Mouse (Mus musculus): Measurements from ENCODE around the gene Ifi203. TPM values are rescaled to one million over a fixed set of nuclear protein-coding genes. Genes with fewer than 3 reads are reported as not detected.
"Not testable (repeated sequence)": the region's sequence is repeated elsewhere in the genome, so short reads cannot be mapped to it uniquely, and the experiment has no call there.

Ifi203 gene
- polyA plus RNA-seq, 1 experiment from 2014 or later = 3.7 TPM

- 74% methylated on average over 2 of the region's 2 CpGs for WGBS
- Histone ChIP-seq H3K4me2 (replicated peaks; ENCODE audit: low read depth) (no peak overlapping the region), H3K4me1 (replicated peaks; ENCODE audit: control insufficient read depth, insufficient read depth, low read length) (no peaks in the 10 kb centered on the region), H3K9me3 (ENCODE audit: control insufficient read depth) (no peaks in the 10 kb centered on the region), H3K4me3 (ENCODE audit: low read depth, low read length) (no peak overlapping the region), H3K27me3 (replicated peaks; ENCODE audit: control insufficient read depth, insufficient read depth, low read length) (peaks cover 5% of the 10 kb centered on the region; the same call in 1 of the 2 replicates), H3K27ac (ENCODE audit: low read depth, low read length) (no peak overlapping the region), H3K9ac (ENCODE audit: low read depth, low read length) (no peak overlapping the region), H3K36me3 (ENCODE audit: control insufficient read depth, insufficient read depth) (no peaks in the 10 kb centered on the region)
- TF ChIP-seq CTCF (IDR thresholded peaks at IDR 0.05; ENCODE audit: low read depth) = no peak
- no peak for ATAC-seq
Measured at GRCm38 (mm10) chr1:173955071-173955796, 12.8 kb upstream of the Ifi203 start.

- Histone ChIP-seq H3K9me3 (ENCODE audit: control insufficient read depth) (no peaks in the 10 kb centered on the region), H3K27me3 (replicated peaks; ENCODE audit: control insufficient read depth, insufficient read depth, low read length) (peaks cover 5% of the 10 kb centered on the region; the same call in 1 of the 2 replicates), H3K27ac (ENCODE audit: low read depth, low read length) (no peak overlapping the region), H3K9ac (ENCODE audit: low read depth, low read length) (no peak overlapping the region), H3K36me3 (ENCODE audit: control insufficient read depth, insufficient read depth) (no peaks in the 10 kb centered on the region), H3K4me1 (replicated peaks; ENCODE audit: control insufficient read depth, insufficient read depth, low read length) (no peaks in the 10 kb centered on the region), H3K4me2 (replicated peaks; ENCODE audit: low read depth) (no peak overlapping the region), H3K4me3 (ENCODE audit: low read depth, low read length) (no peak overlapping the region)
- WGBS = 39% methylated on average over 1 of the region's 1 CpGs
- no peak for ATAC-seq
- TF ChIP-seq CTCF (IDR thresholded peaks at IDR 0.05; ENCODE audit: low read depth) = no peak
Measured at GRCm38 (mm10) chr1:173953563-173953962, 11.1 kb upstream of the Ifi203 start.

GRCm38 (mm10) chr1:173949044-173949443 is 6.6 kb upstream of the Ifi203 start:
- H3K9ac ChIP-seq (ENCODE audit: low read depth, low read length); H3K27me3 ChIP-seq (replicated peaks; ENCODE audit: control insufficient read depth, insufficient read depth, low read length); H3K4me2 ChIP-seq (replicated peaks; ENCODE audit: low read depth); H3K4me1 ChIP-seq (replicated peaks; ENCODE audit: control insufficient read depth, insufficient read depth, low read length); H3K36me3 ChIP-seq (ENCODE audit: control insufficient read depth, insufficient read depth); H3K9me3 ChIP-seq (ENCODE audit: control insufficient read depth); ATAC-seq; H3K27ac ChIP-seq (ENCODE audit: low read depth, low read length); H3K4me3 ChIP-seq (ENCODE audit: low read depth, low read length): not testable (repeated sequence)
- 74% methylated on average over 2 of the region's 2 CpGs for WGBS

- not testable (repeated sequence) for H3K4me2 ChIP-seq (replicated peaks; ENCODE audit: low read depth); H3K9ac ChIP-seq (ENCODE audit: low read depth, low read length); H3K4me3 ChIP-seq (ENCODE audit: low read depth, low read length); H3K27ac ChIP-seq (ENCODE audit: low read depth, low read length); H3K9me3 ChIP-seq (ENCODE audit: control insufficient read depth); ATAC-seq; H3K4me1 ChIP-seq (replicated peaks; ENCODE audit: control insufficient read depth, insufficient read depth, low read length); H3K36me3 ChIP-seq (ENCODE audit: control insufficient read depth, insufficient read depth); H3K27me3 ChIP-seq (replicated peaks; ENCODE audit: control insufficient read depth, insufficient read depth, low read length)
Measured at GRCm38 (mm10) chr1:173942780-173943066, 251 bp upstream of the Ifi203 start.

GRCm38 (mm10) chr1:173941522-173941921 is 950 bp downstream of the Ifi203 start:
- not testable (repeated sequence) for H3K9ac ChIP-seq (ENCODE audit: low read depth, low read length); H3K36me3 ChIP-seq (ENCODE audit: control insufficient read depth, insufficient read depth); H3K4me3 ChIP-seq (ENCODE audit: low read depth, low read length); H3K27ac ChIP-seq (ENCODE audit: low read depth, low read length); H3K4me1 ChIP-seq (replicated peaks; ENCODE audit: control insufficient read depth, insufficient read depth, low read length); H3K27me3 ChIP-seq (replicated peaks; ENCODE audit: control insufficient read depth, insufficient read depth, low read length); ATAC-seq; H3K4me2 ChIP-seq (replicated peaks; ENCODE audit: low read depth); H3K9me3 ChIP-seq (ENCODE audit: control insufficient read depth)
- WGBS = 80% methylated on average over 2 of the region's 2 CpGs

GRCm38 (mm10) chr1:173919279-173919678 is 23.2 kb downstream of the Ifi203 start:
- not testable (repeated sequence) for H3K36me3 ChIP-seq (ENCODE audit: control insufficient read depth, insufficient read depth); H3K27ac ChIP-seq (ENCODE audit: low read depth, low read length); H3K4me1 ChIP-seq (replicated peaks; ENCODE audit: control insufficient read depth, insufficient read depth, low read length); H3K9me3 ChIP-seq (ENCODE audit: control insufficient read depth); H3K4me3 ChIP-seq (ENCODE audit: low read depth, low read length); H3K4me2 ChIP-seq (replicated peaks; ENCODE audit: low read depth); ATAC-seq; H3K27me3 ChIP-seq (replicated peaks; ENCODE audit: control insufficient read depth, insufficient read depth, low read length); H3K9ac ChIP-seq (ENCODE audit: low read depth, low read length)
- 60% methylated on average over 3 of the region's 3 CpGs for WGBS

GRCm38 (mm10) chr1:173914559-173914958 is 27.9 kb downstream of the Ifi203 start:
- no peak overlapping the region for H3K4me3 ChIP-seq (ENCODE audit: low read depth, low read length)
- no peak for ATAC-seq
- H3K9me3 ChIP-seq (ENCODE audit: control insufficient read depth) = no peaks in the 10 kb centered on the region
- no peak for TF ChIP-seq CTCF (IDR thresholded peaks at IDR 0.05; ENCODE audit: low read depth)
- no peak overlapping the region for H3K27ac ChIP-seq (ENCODE audit: low read depth, low read length)
- H3K36me3 ChIP-seq (ENCODE audit: control insufficient read depth, insufficient read depth) = no peaks in the 10 kb centered on the region
- H3K4me1 ChIP-seq (replicated peaks; ENCODE audit: control insufficient read depth, insufficient read depth, low read length) = no peaks in the 10 kb centered on the region
- no peaks in the 10 kb centered on the region for H3K27me3 ChIP-seq (replicated peaks; ENCODE audit: control insufficient read depth, insufficient read depth, low read length)
- H3K9ac ChIP-seq (ENCODE audit: low read depth, low read length) = no peak overlapping the region
- 90% methylated on average over 2 of the region's 2 CpGs for WGBS
- H3K4me2 ChIP-seq (replicated peaks; ENCODE audit: low read depth) = no peak overlapping the region

- H3K27me3 ChIP-seq (replicated peaks; ENCODE audit: control insufficient read depth, insufficient read depth, low read length); ATAC-seq; H3K9ac ChIP-seq (ENCODE audit: low read depth, low read length); H3K27ac ChIP-seq (ENCODE audit: low read depth, low read length); H3K9me3 ChIP-seq (ENCODE audit: control insufficient read depth); H3K36me3 ChIP-seq (ENCODE audit: control insufficient read depth, insufficient read depth); H3K4me1 ChIP-seq (replicated peaks; ENCODE audit: control insufficient read depth, insufficient read depth, low read length); H3K4me3 ChIP-seq (ENCODE audit: low read depth, low read length); H3K4me2 ChIP-seq (replicated peaks; ENCODE audit: low read depth): not testable (repeated sequence)
Measured at GRCm38 (mm10) chr1:173913256-173913791, 29.1 kb downstream of the Ifi203 start.

- H3K9me3 ChIP-seq (ENCODE audit: control insufficient read depth); H3K4me1 ChIP-seq (replicated peaks; ENCODE audit: control insufficient read depth, insufficient read depth, low read length); H3K4me2 ChIP-seq (replicated peaks; ENCODE audit: low read depth); ATAC-seq; H3K9ac ChIP-seq (ENCODE audit: low read depth, low read length); H3K4me3 ChIP-seq (ENCODE audit: low read depth, low read length); H3K27ac ChIP-seq (ENCODE audit: low read depth, low read length); H3K27me3 ChIP-seq (replicated peaks; ENCODE audit: control insufficient read depth, insufficient read depth, low read length); H3K36me3 ChIP-seq (ENCODE audit: control insufficient read depth, insufficient read depth): not testable (repeated sequence)
- 67% methylated on average over 6 of the region's 6 CpGs for WGBS
Measured at GRCm38 (mm10) chr1:173912548-173913255, 29.8 kb downstream of the Ifi203 start, which contains the start of gene Ifi211. Gene Ifi211, minus strand, starts transcription at chr1:173913046.
